Mouse (Mus musculus) midbrain, embryonic 11.5 days (tissue): ENCODE data around the gene Lims1. TPM values are rescaled to one million over a fixed set of nuclear protein-coding genes. Genes with fewer than 3 reads are reported as not detected.

Source experiments
- ATAC-seq: fragments of 200-750 bp; cut with Nextera tagmentation; 2 replicates; pipeline ENCODE4 v1.8.0; 2017; ENCODE audit warnings: moderate TSS enrichment, moderate library complexity; ENCODE audit not compliant: low FRiP score
- DNase-seq: peaks from one replicate; pipeline ENCODE4 v3.0.0; 2015; ENCODE audit warnings: low spot score; ENCODE audit errors: missing footprints
- H3K27ac ChIP-seq: fragments of 300-500 bp; sonication (generic); 2 replicates; pipeline ENCODE4 v1.5.1; 2014; ENCODE audit warnings: low read depth, low read length
- H3K27me3 ChIP-seq: fragments of 300-500 bp; sonication (generic); 2 replicates; pipeline ENCODE4 v1.6.1; 2014; ENCODE audit warnings: mild to moderate bottlenecking, low read length, moderate library complexity, mixed read lengths; ENCODE audit not compliant: control insufficient read depth, insufficient read depth
- H3K36me3 ChIP-seq: fragments of 300-500 bp; sonication (generic); 2 replicates; pipeline ENCODE4 v1.6.1; 2014; ENCODE audit warnings: mild to moderate bottlenecking, low read length, moderate library complexity, mixed read lengths; ENCODE audit not compliant: control insufficient read depth, insufficient read depth
- H3K4me1 ChIP-seq: fragments of 300-500 bp; sonication (generic); 2 replicates; pipeline ENCODE4 v1.6.1; 2014; ENCODE audit warnings: low read length; ENCODE audit not compliant: control insufficient read depth, insufficient read depth
- H3K4me2 ChIP-seq: fragments of 300-500 bp; sonication (generic); 2 replicates; pipeline ENCODE4 v1.6.1; 2014; ENCODE audit warnings: mild to moderate bottlenecking, moderate library complexity
- H3K4me3 ChIP-seq: fragments of 300-500 bp; sonication (generic); 2 replicates; pipeline ENCODE4 v1.5.1; 2014; ENCODE audit warnings: low read depth, low read length
- H3K9ac ChIP-seq: fragments of 300-500 bp; sonication (generic); 2 replicates; pipeline ENCODE4 v1.6.1; 2014; ENCODE audit warnings: low read length
- H3K9me3 ChIP-seq: fragments of 300-500 bp; sonication (generic); 2 replicates; pipeline ENCODE4 v1.6.1; 2016; ENCODE audit warnings: low read length; ENCODE audit not compliant: control insufficient read depth
- WGBS: fragments of 180-500 bp; shearing (Covaris S2); extraction: QIAGEN DNeasy Blood & Tissue Kit; methylation state at CpG from one replicate; pipeline ENCODE4 v1.1.7; 2014; 5-methylcytosine and 5-hydroxymethylcytosine counted together
- polyA plus RNA-seq: library from polyadenylated mRNA; unstranded; fragments of >200 nt; fragmentation: Nextera tagmentation; extraction: Ambion mirVana; gene quantifications from 2 replicates; pipeline ENCODE4 v1.2.1, GENCODE M21; 2014

Gene Lims1
- 85.7 and 88.6 TPM in 2 replicates for polyA plus RNA-seq

DNA sequence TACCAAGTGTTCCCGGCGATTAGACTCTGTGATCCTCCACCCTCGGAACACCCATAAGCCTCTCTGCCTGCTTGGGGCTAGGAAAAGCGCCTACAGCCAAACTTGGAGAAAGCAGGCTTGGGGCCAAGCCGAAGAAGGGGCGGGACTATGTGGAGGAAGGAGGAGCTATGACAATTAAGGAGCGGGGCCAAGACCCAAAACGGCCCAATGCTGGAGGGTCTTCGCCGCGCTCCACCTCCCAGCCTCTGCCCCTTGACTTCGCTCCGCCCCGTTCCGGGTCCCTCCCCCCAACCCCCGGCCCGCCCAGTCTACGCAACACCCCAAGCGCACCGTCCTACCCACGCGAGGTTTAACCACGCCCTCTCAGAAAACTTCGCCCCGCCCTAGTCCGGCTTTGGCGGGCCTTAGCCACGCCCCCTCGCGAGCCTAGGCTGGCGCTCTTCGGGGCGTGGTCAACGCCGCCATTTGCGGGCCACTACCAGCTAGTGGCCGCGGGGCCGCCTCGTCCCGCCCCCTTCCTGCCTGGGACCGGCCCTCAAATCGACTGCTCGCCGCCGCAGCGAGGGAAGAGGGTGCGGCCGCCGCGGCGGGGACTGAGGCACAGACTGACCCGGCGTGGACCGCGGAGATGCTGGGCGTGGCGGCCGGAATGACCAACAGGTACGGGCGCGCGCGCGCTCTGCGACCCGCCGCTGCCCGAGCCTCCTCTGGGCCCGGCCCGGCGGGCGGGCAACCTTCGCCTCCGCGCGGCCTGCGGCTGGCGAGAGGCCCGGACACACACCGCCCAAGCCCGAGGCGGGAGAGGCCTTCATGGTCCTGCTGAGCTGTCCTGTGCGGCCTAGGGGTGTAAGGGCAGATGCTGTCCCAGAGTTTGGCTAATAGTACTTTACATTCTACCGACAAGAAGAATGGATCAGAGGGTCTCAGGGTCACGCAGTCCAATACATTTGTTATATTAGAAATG lies at the start of gene Lims1:
Gene Lims1, plus strand, starts transcription at position 439 of the 964 bp plus-strand sequence.
- peak; percentile 100 for DNase-seq
- Histone ChIP-seq H3K36me3 (no peaks in the 10 kb centered on the region), H3K4me2 (peak within 1 kb of the TSS; percentile 55), H3K27me3 (no peaks in the 10 kb centered on the region), H3K27ac (peak within 1 kb of the TSS; percentile 61; the same call in 1 of the 2 replicates), H3K4me1 (peaks cover 12% of the 10 kb centered on the region), H3K4me3 (peak within 1 kb of the TSS; percentile 78), H3K9me3 (no peaks in the 10 kb centered on the region), H3K9ac (peak within 1 kb of the TSS; percentile 84)
- under 1% methylated on average over 81 of the region's 86 CpGs for WGBS
- peak; percentile 99 for ATAC-seq

DNA sequence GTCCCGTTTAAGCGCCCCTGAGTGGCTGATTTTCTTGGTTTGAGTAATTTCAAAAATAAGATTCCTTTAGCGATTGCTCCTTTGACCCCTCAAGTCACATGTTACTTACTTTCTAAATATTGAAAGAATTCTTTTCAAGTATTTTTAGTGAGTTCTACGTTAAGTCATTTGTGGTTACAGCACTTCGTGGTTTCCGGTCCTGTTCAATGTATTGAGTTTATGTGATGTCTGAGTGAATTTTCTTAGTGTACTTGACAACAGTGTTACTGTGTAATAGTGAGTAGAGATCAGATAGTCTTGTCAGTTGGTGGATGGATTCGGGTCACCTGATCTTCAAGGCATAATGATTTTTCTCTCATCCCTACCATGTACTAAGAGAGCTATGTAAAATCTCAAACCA lies 41.0 kb upstream of the Lims1 start:
- H3K4me1 ChIP-seq, result no peaks in the 10 kb centered on the region
- ATAC-seq (no peak), DNase-seq (no peak)
- H3K27ac ChIP-seq, result no peak overlapping the region
- H3K4me2 ChIP-seq, result no peak overlapping the region
- no peaks in the 10 kb centered on the region for H3K27me3 ChIP-seq
- H3K9me3 ChIP-seq, result no peaks in the 10 kb centered on the region
- peaks cover 4% of the 10 kb centered on the region for H3K36me3 ChIP-seq
- H3K9ac ChIP-seq, result no peak overlapping the region
- H3K4me3 ChIP-seq, result no peak overlapping the region
- 95% methylated on average over 7 of the region's 7 CpGs for WGBS

DNA sequence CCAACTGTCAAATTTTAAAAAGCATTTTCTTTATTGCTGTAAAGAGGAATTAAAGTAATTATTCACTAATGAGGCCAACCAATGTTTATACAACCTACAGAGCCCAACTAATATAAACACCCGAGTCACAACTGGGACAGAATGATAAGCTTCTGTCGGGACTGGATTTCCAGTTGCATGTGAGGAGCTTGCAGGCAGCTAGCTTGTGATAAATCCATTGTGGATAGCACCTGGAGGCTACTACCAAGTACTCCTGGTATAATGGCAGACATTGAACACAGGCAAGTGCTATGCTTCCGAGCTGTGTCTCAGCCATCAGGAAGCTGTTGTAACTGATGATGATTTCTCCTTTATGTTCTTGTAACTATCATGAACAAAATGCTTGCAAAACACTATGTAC lies 32.5 kb upstream of the Lims1 start:
- no peaks in the 10 kb centered on the region for H3K9me3 ChIP-seq
- WGBS, result 86% methylated on average over 3 of the region's 3 CpGs
- H3K9ac ChIP-seq, result no peak overlapping the region
- H3K36me3 ChIP-seq, result peaks cover 8% of the 10 kb centered on the region; the same call in 1 of the 2 replicates
- H3K27me3 ChIP-seq, result no peaks in the 10 kb centered on the region
- DNase-seq, result peak; percentile 53
- no peak overlapping the region for H3K4me3 ChIP-seq
- no peak overlapping the region for H3K4me2 ChIP-seq
- no peaks in the 10 kb centered on the region for H3K4me1 ChIP-seq
- ATAC-seq, result no peak
- no peak overlapping the region for H3K27ac ChIP-seq

DNA sequence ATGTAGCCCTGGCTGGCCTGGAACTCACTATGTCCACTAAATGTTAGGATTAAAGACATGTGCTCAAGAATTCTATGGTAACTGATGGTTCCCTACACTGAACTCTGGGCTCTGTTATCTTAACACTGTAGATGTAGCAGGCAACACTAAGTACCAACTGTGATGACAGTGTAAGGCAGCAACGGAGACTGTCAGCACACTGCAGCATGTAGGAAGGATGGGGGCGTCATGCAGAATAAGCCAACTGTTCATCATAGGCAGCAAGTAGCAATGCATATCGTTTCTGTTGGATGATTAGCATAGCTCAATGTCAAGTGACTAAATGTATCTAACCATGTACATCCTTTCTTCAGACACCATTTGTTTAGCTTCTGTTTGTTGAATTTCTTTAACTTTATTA lies 29.0 kb upstream of the Lims1 start:
- H3K9me3 ChIP-seq, result no peaks in the 10 kb centered on the region
- no peaks in the 10 kb centered on the region for H3K4me1 ChIP-seq
- H3K27ac ChIP-seq, result no peak overlapping the region
- no peak overlapping the region for H3K4me3 ChIP-seq
- peaks cover 9% of the 10 kb centered on the region for H3K36me3 ChIP-seq
- no peaks in the 10 kb centered on the region for H3K27me3 ChIP-seq
- H3K9ac ChIP-seq, result no peak overlapping the region
- ATAC-seq (no peak), DNase-seq (no peak)
- no peak overlapping the region for H3K4me2 ChIP-seq
- 89% methylated on average over 3 of the region's 3 CpGs for WGBS

DNA sequence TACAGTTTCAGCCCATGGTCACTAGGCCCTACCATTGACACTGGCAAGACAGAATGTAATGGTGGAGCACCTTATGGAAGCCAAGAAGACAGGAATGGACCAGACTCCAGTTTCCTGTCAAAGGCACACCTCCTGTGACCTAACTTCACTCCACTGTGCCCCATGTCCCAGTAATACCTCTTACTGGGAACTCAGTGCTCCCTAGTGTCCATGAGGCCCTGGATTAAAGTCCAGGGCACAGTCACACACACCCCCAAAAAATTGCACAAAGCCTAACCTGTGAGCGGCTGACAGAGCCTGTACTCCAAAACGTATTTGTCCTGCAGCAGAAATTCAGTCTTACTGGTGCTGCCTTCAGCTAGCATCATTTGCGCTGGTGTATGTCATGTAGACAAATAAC lies 27.7 kb upstream of the Lims1 start:
- Histone ChIP-seq H3K27me3 (no peaks in the 10 kb centered on the region), H3K4me3 (no peak overlapping the region), H3K36me3 (peaks cover 12% of the 10 kb centered on the region), H3K9me3 (no peaks in the 10 kb centered on the region), H3K4me1 (no peaks in the 10 kb centered on the region), H3K9ac (no peak overlapping the region), H3K27ac (no peak overlapping the region), H3K4me2 (no peak overlapping the region)
- no peak for ATAC-seq
- 94% methylated on average over 3 of the region's 3 CpGs for WGBS
- DNase-seq, result peak; percentile 66

DNA sequence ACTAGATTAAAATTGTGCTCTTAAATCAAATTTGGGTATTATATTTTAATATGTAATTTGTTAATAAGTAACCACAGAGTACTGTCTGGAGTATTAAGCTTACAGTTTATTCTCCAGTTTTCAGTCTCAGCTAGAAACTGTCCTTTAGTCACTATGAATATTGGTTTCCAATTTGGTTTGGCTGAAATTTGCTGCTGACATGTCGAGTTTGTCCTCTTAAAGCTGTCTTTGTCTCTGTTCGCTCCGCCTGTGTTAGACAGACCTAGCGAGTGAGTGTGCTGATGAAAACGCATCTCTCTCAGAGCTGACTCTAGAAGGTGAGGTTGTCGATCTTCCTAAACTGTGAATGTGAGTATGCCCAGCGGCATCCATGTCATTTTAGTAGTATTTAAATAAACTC lies 18.3 kb upstream of the Lims1 start:
- no peak for ATAC-seq
- peak; percentile 65 for DNase-seq
- WGBS, result 91% methylated on average over 7 of the region's 7 CpGs
- Histone ChIP-seq H3K9ac (no peak overlapping the region), H3K9me3 (no peaks in the 10 kb centered on the region), H3K4me1 (no peaks in the 10 kb centered on the region), H3K36me3 (peaks cover 6% of the 10 kb centered on the region; the same call in 1 of the 2 replicates), H3K27me3 (no peaks in the 10 kb centered on the region), H3K4me2 (no peak overlapping the region), H3K27ac (no peak overlapping the region), H3K4me3 (no peak overlapping the region)

DNA sequence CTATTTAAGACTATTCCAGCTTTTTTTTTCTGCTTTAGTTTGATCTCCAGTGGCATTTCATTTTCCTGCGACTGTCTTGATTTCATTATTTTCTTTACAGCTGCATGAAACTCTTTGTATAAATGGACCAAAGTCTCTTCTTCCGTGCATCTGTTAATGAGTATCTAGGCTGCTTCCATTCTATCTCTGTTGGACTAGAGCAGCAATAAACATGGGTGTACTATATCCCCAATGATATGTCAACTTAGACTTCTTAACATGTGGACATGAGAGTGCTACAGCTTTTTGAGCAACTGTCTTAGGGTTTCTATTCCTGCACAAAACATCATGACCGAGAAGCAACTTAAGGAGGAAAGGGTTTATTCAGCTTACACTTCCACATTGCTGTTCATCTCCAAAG lies 16.4 kb upstream of the Lims1 start:
- no peaks in the 10 kb centered on the region for H3K4me1 ChIP-seq
- no peak overlapping the region for H3K27ac ChIP-seq
- WGBS, result 94% methylated on average over 3 of the region's 3 CpGs
- H3K4me2 ChIP-seq, result no peak overlapping the region
- peaks cover under 1% of the 10 kb centered on the region; the same call in 1 of the 2 replicates for H3K36me3 ChIP-seq
- peak; percentile 17 for DNase-seq
- ATAC-seq, result no peak
- no peaks in the 10 kb centered on the region for H3K27me3 ChIP-seq
- H3K9ac ChIP-seq, result no peak overlapping the region
- no peak overlapping the region for H3K4me3 ChIP-seq
- H3K9me3 ChIP-seq, result no peaks in the 10 kb centered on the region

DNA sequence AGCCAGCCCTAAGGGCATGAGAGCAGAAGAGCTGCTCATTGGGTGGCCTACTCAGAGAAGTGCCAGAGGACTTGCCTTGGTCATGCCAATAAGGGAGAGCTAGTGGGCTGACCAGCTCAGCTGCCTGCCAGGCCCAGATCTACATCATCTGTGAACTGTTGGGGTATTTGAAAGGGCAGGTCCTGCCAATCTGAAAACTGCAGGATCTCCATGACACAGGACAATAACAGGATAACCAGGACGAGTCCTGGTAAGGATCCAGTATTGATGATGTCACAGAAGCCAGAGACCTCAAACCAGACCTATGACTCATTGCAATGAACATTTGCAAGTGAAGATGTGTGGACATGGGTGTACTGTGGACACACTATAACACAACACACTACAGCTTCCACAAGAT lies 12.5 kb upstream of the Lims1 start:
- no peak overlapping the region for H3K9ac ChIP-seq
- no peak overlapping the region for H3K27ac ChIP-seq
- H3K9me3 ChIP-seq, result peaks cover 3% of the 10 kb centered on the region; the same call in 1 of the 2 replicates
- H3K27me3 ChIP-seq, result no peaks in the 10 kb centered on the region
- 83% methylated on average over 1 of the region's 1 CpGs for WGBS
- no peaks in the 10 kb centered on the region for H3K4me1 ChIP-seq
- no peaks in the 10 kb centered on the region; the same call in none of the 2 replicates for H3K36me3 ChIP-seq
- no peak overlapping the region for H3K4me2 ChIP-seq
- H3K4me3 ChIP-seq, result no peak overlapping the region
- ATAC-seq, result no peak
- peak; percentile 49 for DNase-seq

DNA sequence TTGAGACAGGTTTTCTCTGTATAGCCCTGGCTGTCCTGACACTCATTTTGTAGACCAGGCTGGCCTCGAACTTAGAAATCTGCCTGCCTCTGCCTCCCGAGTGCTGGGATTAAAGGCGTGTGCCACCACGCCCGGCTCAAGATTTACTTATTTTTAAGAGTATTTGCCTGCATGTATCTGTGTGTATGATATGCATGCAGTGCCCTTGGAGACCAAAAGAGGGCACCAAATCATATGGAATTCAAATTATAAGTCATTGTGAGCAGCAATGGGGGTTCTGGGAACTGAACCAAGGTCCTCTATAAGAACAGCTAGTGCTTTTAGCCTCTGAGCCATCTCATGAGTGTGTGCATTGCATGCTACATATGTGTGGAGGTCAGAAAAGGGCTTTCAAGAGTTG lies 10.4 kb upstream of the Lims1 start:
- Histone ChIP-seq H3K9me3 (peaks cover 3% of the 10 kb centered on the region; the same call in 1 of the 2 replicates), H3K27me3 (no peaks in the 10 kb centered on the region), H3K27ac (no peak overlapping the region), H3K36me3 (no peaks in the 10 kb centered on the region; the same call in 1 of the 2 replicates), H3K9ac (no peak overlapping the region), H3K4me2 (no peak overlapping the region), H3K4me1 (no peaks in the 10 kb centered on the region), H3K4me3 (no peak overlapping the region)
- 92% methylated on average over 5 of the region's 5 CpGs for WGBS
- peak; percentile 51 for DNase-seq
- ATAC-seq, result no peak
